Mouse (Mus musculus) R1 (cell line): Measurements from ENCODE around the gene Srrd.

Experiments used
- DNase-seq: peaks from one replicate; pipeline ENCODE4 v3.0.0-alpha.2; 2018; ENCODE audit warnings: low read depth, low spot score

The Srrd gene

DNA sequence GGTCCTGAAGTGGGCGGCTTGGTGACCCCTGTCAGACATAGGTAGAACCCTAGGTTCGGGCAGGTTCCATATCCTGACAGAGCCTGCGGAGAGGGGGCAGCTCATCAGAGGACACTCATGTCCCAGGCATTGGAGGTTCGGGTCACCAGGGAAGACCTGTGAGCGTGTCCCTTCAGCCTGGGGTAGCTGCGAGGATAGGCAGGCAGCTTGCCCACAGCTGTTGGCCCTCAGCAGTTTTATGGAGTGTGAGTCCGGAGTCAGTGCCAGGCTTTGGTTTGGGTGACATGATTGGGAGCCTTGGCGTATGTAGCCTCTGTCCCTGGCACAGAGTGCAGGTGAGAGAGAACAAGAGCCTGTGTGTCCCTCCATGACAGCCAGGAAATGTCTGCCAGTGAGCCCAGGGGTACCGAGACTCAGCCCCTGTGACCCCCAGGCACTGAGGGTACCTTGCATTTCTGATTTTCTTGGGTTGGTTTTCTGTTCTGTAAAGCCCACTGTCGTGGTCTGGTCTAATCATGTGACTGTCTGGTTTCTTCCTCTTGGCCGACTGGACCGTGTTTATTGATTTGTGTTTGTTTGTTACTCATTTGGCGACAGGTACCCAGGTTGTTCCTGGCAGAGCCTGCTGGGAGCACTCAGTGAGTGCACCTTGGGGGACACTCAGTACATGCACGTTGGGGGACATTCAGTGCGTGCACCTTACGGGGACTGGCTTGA, 52.9 kb downstream of the Srrd start:
- DNase-seq, result no peak

- no peak for DNase-seq
Observed at GRCm38 (mm10) chr5:112289236-112289635, 53.6 kb downstream of the Srrd start.

GRCm38 (mm10) chr5:112288193-112289141, 54.4 kb downstream of the Srrd start:
- no peak for DNase-seq

- no peak for DNase-seq
Observed at GRCm38 (mm10) chr5:112287652-112288051, 55.2 kb downstream of the Srrd start.
